Mouse (Mus musculus) megakaryocyte-erythroid progenitor cell, adult 5 weeks (primary cell): ENCODE results near the gene Hacd1. TPM values are rescaled to one million over a fixed set of nuclear protein-coding genes. Genes with fewer than 3 reads are reported as not detected.

Source experiments
- polyA plus RNA-seq: library from polyadenylated mRNA; stranded (reverse); fragments of >175 nt; gene quantifications from 2 replicates; pipeline ENCODE4 v1.2.3, GENCODE M21; 2012

Hacd1 gene
- polyA plus RNA-seq, result 55.2 and 65.1 TPM in 2 replicates

DNA sequence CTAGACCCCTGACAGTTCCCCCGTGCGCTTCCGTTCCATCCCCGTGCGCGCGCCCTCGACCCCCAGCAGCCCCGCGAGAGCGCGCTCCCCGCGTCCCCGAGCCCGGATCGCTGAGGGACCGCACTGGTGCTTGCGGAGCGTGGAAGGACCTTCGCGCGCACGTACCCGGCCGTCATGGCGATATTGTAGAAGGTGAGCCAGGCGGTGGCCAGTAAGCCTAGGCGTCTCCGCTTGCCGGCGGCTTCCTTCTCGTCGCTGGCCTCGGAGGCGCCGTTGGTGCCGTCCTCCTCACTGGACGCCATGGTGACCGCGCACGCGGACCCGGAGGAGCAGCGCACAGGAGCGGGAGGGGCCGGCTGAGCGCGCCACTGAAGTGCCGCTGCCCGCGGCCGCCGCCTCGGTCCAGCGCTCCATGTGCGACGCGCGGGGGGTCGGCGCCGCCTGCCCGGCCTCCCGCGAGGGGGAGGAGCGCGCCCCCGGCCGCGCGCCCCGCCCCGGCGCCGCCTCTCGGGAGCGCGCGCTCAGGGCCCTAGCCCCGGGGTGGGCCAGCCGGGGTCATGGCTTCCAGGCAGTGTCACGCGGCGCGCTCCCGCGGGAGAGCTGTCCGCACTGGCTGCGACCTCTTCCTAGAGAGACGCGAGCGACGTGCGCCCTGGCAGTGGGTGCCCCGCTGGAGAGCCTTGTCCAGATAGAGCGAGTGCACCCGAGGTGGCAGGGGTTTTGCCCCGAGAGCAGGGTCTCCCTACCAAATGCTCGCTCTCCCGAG, at the start of gene Hacd1:
Gene Hacd1, minus strand, starts transcription at position 570 of the 766 bp plus-strand sequence.

DNA sequence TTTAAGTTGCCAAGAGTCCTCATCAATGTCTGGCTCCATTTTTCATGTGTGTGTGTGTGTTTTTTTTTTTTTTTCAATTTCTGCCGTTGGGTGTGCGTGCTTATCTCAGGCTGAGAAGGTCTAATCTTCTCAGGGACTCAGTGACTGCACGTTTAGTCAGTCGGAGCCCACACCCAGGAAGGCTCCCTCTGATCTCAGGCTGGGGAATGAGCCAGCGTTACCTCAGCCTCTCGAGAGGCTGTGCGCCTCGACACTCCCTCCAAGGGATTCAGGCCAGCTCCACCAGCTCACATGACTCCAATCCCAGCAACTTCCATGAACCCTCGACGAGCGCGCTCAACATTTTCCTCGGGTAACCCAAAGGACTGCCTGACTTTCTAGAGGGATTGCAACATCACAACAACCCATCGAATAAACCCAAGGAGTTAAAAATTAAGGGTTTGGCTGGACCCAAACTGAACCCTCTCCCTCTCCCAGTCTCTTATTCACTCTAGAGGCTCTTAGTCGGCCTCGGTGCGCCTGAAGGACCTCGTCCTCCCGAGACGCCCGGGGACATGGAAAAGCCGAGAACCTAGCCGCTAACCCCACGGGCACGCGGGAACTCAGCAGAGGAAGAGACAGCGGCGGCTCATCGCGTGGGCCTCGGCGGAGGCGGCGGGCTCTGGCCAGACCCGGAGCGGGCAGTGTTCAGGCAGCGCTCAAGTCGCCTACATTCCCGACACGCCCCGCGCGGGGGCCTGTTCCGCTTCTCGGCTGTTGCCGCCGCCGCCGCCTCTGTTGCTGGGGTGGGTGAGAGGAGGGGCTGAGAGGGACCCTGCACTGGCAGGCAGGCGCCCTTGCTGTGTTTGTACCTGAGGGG, 17.7 kb upstream of the Hacd1 start, which contains the start of gene Stam:
Gene Stam, plus strand, starts transcription at position 737 of the 859 bp plus-strand sequence.

Other genes starting within 250 kb of the Hacd1 start
- gene Stam, start 18.0 kb upstream of the Hacd1 start, polyA plus RNA-seq, result 29.4 and 34.4 TPM in 2 replicates
- not detected in 2 replicates for gene Tmem236, start 118.4 kb upstream of the Hacd1 start, polyA plus RNA-seq
- 0.02 and 0.10 TPM in 2 replicates for gene Mrc1, start 173.3 kb upstream of the Hacd1 start, polyA plus RNA-seq